In the genomic region with DNA sequence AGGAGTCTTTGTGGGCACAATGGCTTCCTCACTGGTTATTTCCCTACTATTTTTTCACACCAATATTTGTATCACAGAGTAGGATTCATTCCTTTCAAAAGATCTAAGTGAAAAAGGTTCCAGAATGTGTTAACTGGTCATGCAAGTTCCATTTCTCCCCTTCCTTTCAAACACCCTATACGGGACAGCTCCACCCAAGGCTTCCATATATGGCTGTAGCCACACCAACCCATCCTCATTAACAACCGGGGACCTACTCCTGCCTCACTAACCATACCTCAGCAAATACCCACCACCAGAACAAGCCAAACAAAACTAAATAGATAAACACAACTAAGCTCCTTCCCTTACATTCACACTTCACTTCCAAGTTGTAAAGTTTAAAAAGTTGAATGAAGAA, we compare ENCODE assay signal across 8 mouse cellular contexts. TPM values are rescaled to one million over a fixed set of nuclear protein-coding genes. Genes with fewer than 3 reads are reported as not detected.
DNase-seq lines count a peak whose midpoint lies in the region; ATAC-seq and TF ChIP-seq lines count a peak whose summit lies in the region.

No protein-coding gene starts in this region.

- TF ChIP-seq POLR2A in CH12.LX (IDR thresholded peaks at IDR 0.05; ENCODE audit: low read depth, low read length): no peak

- H3K36me3 ChIP-seq in CH12.LX (replicated peaks in 1 of 2; ENCODE audit: control insufficient read depth in 1 of 2, insufficient read depth in 1 of 2, low read length in 1 of 2): peaks cover 6 to 37% of the 10 kb centered on the region in 2 experiments
- H3K36me3 ChIP-seq in forebrain, embryonic 15.5 days: peaks cover 24% of the 10 kb centered on the region
- H3K36me3 ChIP-seq in liver, embryonic 14.5 days (replicated peaks; ENCODE audit: control insufficient read depth, insufficient read depth, low read depth): peaks cover 16% of the 10 kb centered on the region

- H3K27me3 ChIP-seq in CH12.LX (replicated peaks): no peaks in the 10 kb centered on the region
- no peaks in the 10 kb centered on the region for H3K27me3 ChIP-seq in forebrain, embryonic 15.5 days
- H3K27me3 ChIP-seq in liver, embryonic 14.5 days (ENCODE audit: control insufficient read depth, insufficient read depth, low read length): no peaks in the 10 kb centered on the region

- H3K79me2 ChIP-seq in CH12.LX (replicated peaks; ENCODE audit: control insufficient read depth, extremely low read depth, insufficient read depth, poor library complexity, severe bottlenecking): peaks cover 6% of the 10 kb centered on the region; the same call in 1 of the 2 replicates

- no peaks in the 10 kb centered on the region for H3K9me3 ChIP-seq in CH12.LX (replicated peaks; ENCODE audit: low read length)
- no peaks in the 10 kb centered on the region for H3K9me3 ChIP-seq in forebrain, embryonic 15.5 days
- H3K9me3 ChIP-seq in liver, embryonic 14.5 days (ENCODE audit: control insufficient read depth, low read length): no peaks in the 10 kb centered on the region

- dilution Hi-C loops in CH12.LX (cut with MboI; ENCODE audit: extremely low pct_ligation_motif_present, extremely low pct_unique_long_range_greater_than_20kb, low sequenced_read_pairs): no loop called here

- in situ Hi-C loops in CH12.LX (cut with MboI; ENCODE audit: low pct_ligation_motif_present, low pct_unique_long_range_greater_than_20kb, low sequenced_read_pairs): loop anchor here (25.0 kb wide), 1 partner anchor 181 kb away; no protein-coding TSS in a partner anchor

- ATAC-seq in forebrain, embryonic 15.5 days (replicated peaks): no peak
- no peak for ATAC-seq in liver, embryonic 14.5 days (ENCODE audit: insufficient read depth)

- peak overlapping the region; percentile 69; the same call in 1 of the 2 replicates for H3K4me2 ChIP-seq in CH12.LX (ENCODE audit: insufficient read depth, low read depth, poor library complexity, severe bottlenecking)
- H3K4me2 ChIP-seq in forebrain, embryonic 15.5 days (replicated peaks): peak overlapping the region; percentile 66
- H3K4me2 ChIP-seq in liver, embryonic 14.5 days (ENCODE audit: low read depth): peak overlapping the region; percentile 94

- H3K9ac ChIP-seq in CH12.LX (ENCODE audit: insufficient read depth, low read depth): no peak overlapping the region; the same call in 1 of the 2 replicates
- peak overlapping the region; percentile 92; the same call in 1 of the 2 replicates for H3K9ac ChIP-seq in forebrain, embryonic 15.5 days (replicated peaks)
- peak overlapping the region; percentile 96 for H3K9ac ChIP-seq in liver, embryonic 14.5 days (replicated peaks)

- H3K4me3 ChIP-seq in CH12.LX (replicated peaks in 1 of 3; ENCODE audit: low read depth in 2 of 3, low read length in 2 of 3, poor library complexity in 1 of 3): peak overlapping the region in 1 of 3 experiments; percentile 72
- H3K4me3 ChIP-seq in forebrain, embryonic 15.5 days: peak overlapping the region; percentile 97
- peak overlapping the region; percentile 88 to 90; a peak in 3 of 4 replicates for H3K4me3 ChIP-seq in liver, embryonic 14.5 days (ENCODE audit: insufficient read depth in 1 of 2, low read depth in 2 of 2, low read length in 2 of 2)

- DNase-seq in embryo, embryonic 11 days: peak; percentile 6
- DNase-seq in embryo, embryonic 10 days (ENCODE audit: low spot score): no peak
- peak; percentile 21 for DNase-seq in CH12.LX (ENCODE audit: extremely low read depth)
- no peak for DNase-seq in liver, embryonic 14.5 days (ENCODE audit: low read depth in 3 of 3, low spot score in 3 of 3)
- DNase-seq in left cerebral cortex, adult 8-10 months (ENCODE audit: low spot score in 2 of 2): no peak
- DNase-seq in thymus, postnatal 14 days: no peak
- no peak for DNase-seq in layer of hippocampus, adult 8-10 months (ENCODE audit: low spot score in 2 of 2)

- H3K27ac ChIP-seq in CH12.LX (ENCODE audit: insufficient read depth, low read depth): no peak overlapping the region
- H3K27ac ChIP-seq in forebrain, embryonic 15.5 days (replicated peaks): no peak overlapping the region
- H3K27ac ChIP-seq in liver, embryonic 14.5 days: no peak overlapping the region

- no peak for TF ChIP-seq RAD21 in CH12.LX (IDR thresholded peaks at IDR 0.05; ENCODE audit: low read depth, low read length)

- 6% methylated on average over 2 of the region's 2 CpGs for WGBS in forebrain, embryonic 15.5 days
- WGBS in liver, embryonic 14.5 days (ENCODE audit: insufficient replicate concordance): 12% methylated on average over 2 of the region's 2 CpGs

- TF ChIP-seq CTCF in CH12.LX (conservative IDR thresholded peaks at IDR 0.05 in 1 of 2, IDR thresholded peaks at IDR 0.05 in 1 of 2; ENCODE audit: low read depth in 2 of 2, low read length in 2 of 2): no peak
- no peak for TF ChIP-seq CTCF in liver, embryonic 14.5 days (IDR thresholded peaks at IDR 0.05; ENCODE audit: low read depth)

- TF ChIP-seq EP300 in CH12.LX (IDR thresholded peaks at IDR 0.05; ENCODE audit: low read length): no peak
- no peak for TF ChIP-seq EP300 in liver, embryonic 14.5 days (IDR thresholded peaks at IDR 0.05; ENCODE audit: low read depth)

- peaks cover 3 to 16% of the 10 kb centered on the region in 2 experiments; a peak in 2 of 4 replicates for H3K4me1 ChIP-seq in CH12.LX (ENCODE audit: control insufficient read depth in 1 of 2, insufficient read depth in 2 of 2)
- H3K4me1 ChIP-seq in forebrain, embryonic 15.5 days: peaks cover 36% of the 10 kb centered on the region
- H3K4me1 ChIP-seq in liver, embryonic 14.5 days (replicated peaks; ENCODE audit: control insufficient read depth in 2 of 2, insufficient read depth in 2 of 2, low read length in 1 of 2): peaks cover 12 to 13% of the 10 kb centered on the region in 2 experiments

TF ChIP-seq in CH12.LX, 34 proteins besides CTCF, POLR2A, EP300 and RAD21:
- TF ChIP-seq MAX (IDR thresholded peaks at IDR 0.05; ENCODE audit: low read length) (no peak), NELFE (IDR thresholded peaks at IDR 0.05; ENCODE audit: low read depth, low read length) (no peak), POLR2AphosphoS2 (IDR thresholded peaks at IDR 0.05; ENCODE audit: low read depth, low read length) (no peak), MAFK (IDR thresholded peaks at IDR 0.05; ENCODE audit: insufficient replicate concordance, low read length) (no peak), E2F4 (IDR thresholded peaks at IDR 0.05; ENCODE audit: insufficient replicate concordance, low read depth, low read length) (no peak), SIN3A (IDR thresholded peaks at IDR 0.05; ENCODE audit: low read length) (no peak), MAZ (IDR thresholded peaks at IDR 0.05; ENCODE audit: low read depth, low read length) (no peak), ZNF384 (IDR thresholded peaks at IDR 0.05; ENCODE audit: low read depth, low read length) (no peak), USF1 (IDR thresholded peaks at IDR 0.05; ENCODE audit: low read depth, low read length) (no peak), TCF12 (IDR thresholded peaks at IDR 0.05; ENCODE audit: low read depth, low read length) (no peak), CHD1 (IDR thresholded peaks at IDR 0.05; ENCODE audit: low read depth, low read length) (no peak), JUN (IDR thresholded peaks at IDR 0.05; ENCODE audit: insufficient read depth, low read depth, low read length) (no peak), RCOR1 (conservative IDR thresholded peaks at IDR 0.05; ENCODE audit: low read depth, low read length) (no peak), NRF1 (IDR thresholded peaks at IDR 0.05; ENCODE audit: low read depth, low read length) (no peak), HCFC1 (IDR thresholded peaks at IDR 0.05; ENCODE audit: low read depth, low read length) (no peak)
TF ChIP-seq in CH12.LX: peak in this region for 0.

RNA-seq across cellular contexts. Expression of gene Kdm3a, which starts 1.6 kb away (rescaled TPM):
- total RNA-seq in CH12.LX (2012; rRNA removed): 12.9 and 22.5 TPM in 2 replicates
- total RNA-seq in CH12.LX (2014; rRNA removed): 38.1 and 43.5 TPM in 2 replicates
- polyA plus RNA-seq in CH12.LX (2012; ENCODE audit: insufficient read length, low read depth): 12.3 and 14.7 TPM in 2 replicates
- polyA plus RNA-seq in forebrain, embryonic 15.5 days (2015; fragmentation: Nextera tagmentation; extraction: Ambion mirVana): 64.0 and 64.7 TPM in 2 replicates
- 8.8 and 11.8 TPM in 2 replicates for polyA plus RNA-seq in liver, embryonic 14.5 days (2012; rRNA removed)
- polyA plus RNA-seq in liver, embryonic 14.5 days (2014; fragmentation: Nextera tagmentation; extraction: Ambion mirVana): 8.6 and 8.9 TPM in 2 replicates
- 10 to 100 TPM; 49.7 to 56.4 (median 53.3) TPM for total RNA-seq in left cerebral cortex, adult 8-10 months (2022)
- 10 to 100 TPM; 39.0 to 58.3 (median 49.8) TPM for total RNA-seq in layer of hippocampus, adult 8-10 months (2022)

Comparison
In these comparisons a context has a peak if more than half of its experiments do, and no peak if none do; other contexts are left out.
1. DNase-seq: peak in embryo, embryonic 11 days (single experiment) and CH12.LX (single experiment); none in embryo, embryonic 10 days (single experiment), liver, embryonic 14.5 days (0 of 3), left cerebral cortex, adult 8-10 months (0 of 2), thymus, postnatal 14 days (single experiment) and layer of hippocampus, adult 8-10 months (0 of 2).
2. Peak in every context shown above with its lines, with median percentiles within 50 percentile points of each other: H3K4me2 ChIP-seq.